Mouse (Mus musculus): Measurements from ENCODE around the gene Nabp1.
"Not testable (repeated sequence)": the region's sequence is repeated elsewhere in the genome, so short reads cannot be mapped to it uniquely, and the experiment has no call there.

The Nabp1 gene

GRCm38 (mm10) chr1:51480386-51480785 lies 2.2 kb upstream of the Nabp1 start:
- no peak for DNase-seq

GRCm38 (mm10) chr1:51479691-51480090 lies 1.5 kb upstream of the Nabp1 start:
- DNase-seq: no peak

- no peak for DNase-seq
These were observed 753 bp upstream of the Nabp1 start for GRCm38 (mm10) chr1:51479027-51479329.

GRCm38 (mm10) chr1:51477656-51478081 lies 556 bp downstream of the Nabp1 start:
- peak; percentile 72 for DNase-seq

- no peak for DNase-seq
These were observed 1.8 kb downstream of the Nabp1 start for GRCm38 (mm10) chr1:51476405-51476804.

- DNase-seq: no peak
These were observed 10.1 kb downstream of the Nabp1 start for GRCm38 (mm10) chr1:51468077-51468476.

- no peak for DNase-seq
These were observed 11.0 kb downstream of the Nabp1 start for GRCm38 (mm10) chr1:51467181-51467580.

GRCm38 (mm10) chr1:51466385-51466784 lies 11.8 kb downstream of the Nabp1 start:
- no peak for DNase-seq

GRCm38 (mm10) chr1:51465285-51465684 lies 12.9 kb downstream of the Nabp1 start:
- DNase-seq: peak; percentile 30

- no peak for DNase-seq
These were observed 15.2 kb downstream of the Nabp1 start for GRCm38 (mm10) chr1:51463038-51463437.

- DNase-seq: peak; percentile 64
These were observed 19.3 kb downstream of the Nabp1 start for GRCm38 (mm10) chr1:51458731-51459450.

- DNase-seq: no peak
These were observed 20.1 kb downstream of the Nabp1 start for GRCm38 (mm10) chr1:51458089-51458488.

GRCm38 (mm10) chr1:51457249-51457648 lies 21.0 kb downstream of the Nabp1 start:
- no peak for DNase-seq

GRCm38 (mm10) chr1:51448789-51449188 lies 29.4 kb downstream of the Nabp1 start:
- no peak for DNase-seq

- no peak for DNase-seq
These were observed 32.3 kb downstream of the Nabp1 start for GRCm38 (mm10) chr1:51445854-51446460.

- no peak for DNase-seq
These were observed 32.9 kb downstream of the Nabp1 start for GRCm38 (mm10) chr1:51445161-51445853.

- no peak for DNase-seq
These were observed 48.5 kb downstream of the Nabp1 start for GRCm38 (mm10) chr1:51429775-51430174.

GRCm38 (mm10) chr1:51426298-51426697 lies 51.9 kb downstream of the Nabp1 start:
- DNase-seq: no peak

GRCm38 (mm10) chr1:51421029-51421428 lies 57.2 kb downstream of the Nabp1 start:
- DNase-seq: not testable (repeated sequence)

GRCm38 (mm10) chr1:51418753-51419152 lies 59.5 kb downstream of the Nabp1 start:
- DNase-seq: no peak

Measured in thymus, postnatal 25 days (tissue).